Mouse (Mus musculus) forebrain, embryonic 11.5 days (tissue): Measurements from ENCODE around the gene Cd300a. TPM values are rescaled to one million over a fixed set of nuclear protein-coding genes. Genes with fewer than 3 reads are reported as not detected.

Experiments used
- ATAC-seq: fragments of 200-750 bp; cut with Nextera tagmentation; replicated peaks from 2 replicates; pipeline ENCODE4 v1.8.0; 2017; ENCODE audit warnings: moderate TSS enrichment; ENCODE audit not compliant: low FRiP score
- DNase-seq: peaks from one replicate; pipeline ENCODE4 v3.0.0-alpha.2; 2017; ENCODE audit warnings: low spot score
- H3K27ac ChIP-seq: fragments of 300-500 bp; sonication (generic); 2 replicates; pipeline ENCODE4 v1.5.1; 2014; ENCODE audit warnings: low read depth, low read length
- H3K27me3 ChIP-seq: fragments of 300-500 bp; sonication (generic); 2 replicates; pipeline ENCODE4 v1.6.1; 2014; ENCODE audit warnings: mild to moderate bottlenecking, low read length, mixed read lengths; ENCODE audit not compliant: control insufficient read depth, insufficient read depth
- H3K36me3 ChIP-seq: fragments of 300-500 bp; sonication (generic); 2 replicates; pipeline ENCODE4 v1.6.1; 2014; ENCODE audit warnings: mild to moderate bottlenecking, low read length, moderate library complexity, mixed read lengths; ENCODE audit not compliant: control insufficient read depth, insufficient read depth
- H3K4me1 ChIP-seq: fragments of 300-500 bp; sonication (generic); replicated peaks from 2 replicates; pipeline ENCODE4 v1.6.1; 2014; ENCODE audit warnings: low read length, mixed read lengths; ENCODE audit not compliant: control insufficient read depth, insufficient read depth
- H3K4me2 ChIP-seq: fragments of 300-500 bp; sonication (generic); 2 replicates; pipeline ENCODE4 v1.6.1; 2014; ENCODE audit warnings: low read depth, mild to moderate bottlenecking, low read length, moderate library complexity, mixed read lengths; ENCODE audit not compliant: severe bottlenecking
- H3K4me3 ChIP-seq: fragments of 300-500 bp; sonication (generic); 2 replicates; pipeline ENCODE4 v1.5.1; 2014; ENCODE audit warnings: low read depth, low read length
- H3K9ac ChIP-seq: fragments of 300-500 bp; sonication (generic); 2 replicates; pipeline ENCODE4 v1.6.1; 2014; ENCODE audit warnings: low read length
- H3K9me3 ChIP-seq: fragments of 300-500 bp; sonication (generic); 2 replicates; pipeline ENCODE4 v1.6.1; 2016; ENCODE audit warnings: low read length, mixed read lengths; ENCODE audit not compliant: control insufficient read depth
- WGBS: fragments of 180-500 bp; shearing (Covaris S2); extraction: QIAGEN DNeasy Blood & Tissue Kit; methylation state at CpG from one replicate; pipeline ENCODE4 v1.1.7; 2014; 5-methylcytosine and 5-hydroxymethylcytosine counted together
- polyA plus RNA-seq: library from polyadenylated mRNA; unstranded; fragments of >200 nt; fragmentation: Nextera tagmentation; extraction: Ambion mirVana; gene quantifications from 2 replicates; pipeline ENCODE4 v1.2.1, GENCODE M21; 2014

Cd300a gene
- polyA plus RNA-seq, 1 experiment from 2014 or later, result 0.64 TPM

GRCm38 (mm10) chr11:114862687-114863086, 27.2 kb upstream of the Cd300a start:
- ATAC-seq (no peak), DNase-seq (no peak)
- H3K36me3 ChIP-seq, result no peaks in the 10 kb centered on the region
- no peaks in the 10 kb centered on the region for H3K9me3 ChIP-seq
- H3K9ac ChIP-seq, result no peak overlapping the region
- H3K4me1 ChIP-seq, result no peaks in the 10 kb centered on the region
- no peak overlapping the region for H3K4me2 ChIP-seq
- H3K4me3 ChIP-seq, result no peak overlapping the region
- 85% methylated on average over 3 of the region's 3 CpGs for WGBS
- H3K27ac ChIP-seq, result no peak overlapping the region
- H3K27me3 ChIP-seq, result no peaks in the 10 kb centered on the region

DNA sequence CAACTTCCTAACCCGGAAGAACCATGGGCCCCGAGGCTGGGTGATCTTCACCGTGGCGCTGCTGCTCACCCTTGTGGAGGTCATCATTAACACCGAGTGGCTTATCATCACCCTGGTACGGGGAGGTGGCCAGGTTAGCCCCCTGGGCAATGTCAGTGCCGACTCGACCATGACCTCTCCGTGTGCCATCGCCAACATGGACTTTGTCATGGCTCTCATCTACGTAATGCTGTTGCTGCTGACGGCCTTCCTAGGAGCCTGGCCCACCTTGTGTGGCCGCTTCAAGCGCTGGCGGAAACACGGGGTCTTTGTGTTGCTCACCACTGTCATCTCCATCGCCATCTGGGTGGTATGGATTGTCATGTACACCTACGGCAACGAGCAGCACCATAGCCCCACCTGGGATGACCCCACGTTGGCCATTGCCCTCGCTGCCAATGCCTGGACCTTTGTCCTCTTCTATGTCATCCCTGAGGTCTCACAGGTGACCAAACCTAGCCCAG, 25.9 kb upstream of the Cd300a start:
- ATAC-seq (no peak), DNase-seq (no peak)
- H3K9ac ChIP-seq, result no peak overlapping the region
- no peak overlapping the region for H3K4me3 ChIP-seq
- no peaks in the 10 kb centered on the region for H3K4me1 ChIP-seq
- no peak overlapping the region for H3K27ac ChIP-seq
- H3K27me3 ChIP-seq, result no peaks in the 10 kb centered on the region
- no peaks in the 10 kb centered on the region for H3K9me3 ChIP-seq
- no peaks in the 10 kb centered on the region for H3K36me3 ChIP-seq
- 93% methylated on average over 21 of the region's 21 CpGs for WGBS
- no peak overlapping the region for H3K4me2 ChIP-seq

- DNase-seq (no peak), ATAC-seq (no peak)
- Histone ChIP-seq H3K4me2 (no peak overlapping the region), H3K36me3 (no peaks in the 10 kb centered on the region), H3K4me1 (no peaks in the 10 kb centered on the region), H3K4me3 (no peak overlapping the region), H3K27me3 (no peaks in the 10 kb centered on the region), H3K27ac (no peak overlapping the region), H3K9ac (no peak overlapping the region), H3K9me3 (no peaks in the 10 kb centered on the region)
- WGBS, result 90% methylated on average over 5 of the region's 5 CpGs
Measured at GRCm38 (mm10) chr11:114865999-114866398, 23.8 kb upstream of the Cd300a start.

DNA sequence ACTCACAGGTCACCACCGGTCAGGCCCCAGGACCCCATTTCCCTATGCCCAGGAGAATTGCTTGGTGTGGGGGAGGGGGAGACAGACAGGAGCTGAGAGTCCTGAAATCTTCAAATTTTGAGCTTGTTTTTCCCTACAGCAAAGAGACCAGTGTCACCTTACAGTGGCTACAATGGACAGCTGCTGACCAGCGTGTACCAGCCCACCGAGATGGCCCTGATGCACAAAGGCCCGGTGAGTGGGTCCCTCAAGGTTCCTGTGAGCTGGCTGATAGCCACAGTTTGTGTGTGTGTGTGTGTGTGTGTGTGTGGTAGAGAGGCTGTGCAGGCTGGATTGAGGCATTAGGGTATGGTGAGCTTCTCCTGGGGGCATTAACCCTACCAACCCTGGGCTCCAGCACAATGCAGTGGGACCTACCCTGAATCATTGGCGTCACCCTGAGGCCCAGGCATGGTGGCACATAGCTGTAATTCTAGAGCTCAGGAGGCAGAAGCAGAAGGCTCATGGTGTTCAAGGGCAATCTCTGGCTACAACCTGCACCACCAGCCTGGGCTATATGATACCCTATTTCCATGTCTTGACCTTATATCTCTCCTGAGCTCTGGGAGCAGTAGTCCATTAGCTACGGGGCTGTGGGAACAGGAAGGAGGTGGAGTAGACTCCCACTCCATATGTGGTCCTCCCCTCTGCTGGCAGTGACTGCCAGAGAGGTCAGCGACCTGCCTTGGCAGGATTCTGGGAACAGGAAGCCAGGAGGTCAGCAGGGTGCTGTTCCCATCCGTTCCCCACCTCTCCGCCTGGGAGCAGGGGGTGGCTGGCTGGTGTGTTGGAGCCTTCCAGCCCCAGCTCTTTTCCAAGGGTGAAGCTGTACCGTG, 23.1 kb upstream of the Cd300a start:
- Histone ChIP-seq H3K4me3 (no peak overlapping the region), H3K9ac (no peak overlapping the region), H3K27me3 (no peaks in the 10 kb centered on the region), H3K4me1 (no peaks in the 10 kb centered on the region), H3K27ac (no peak overlapping the region), H3K36me3 (no peaks in the 10 kb centered on the region), H3K9me3 (no peaks in the 10 kb centered on the region), H3K4me2 (no peak overlapping the region)
- 67% methylated on average over 10 of the region's 10 CpGs for WGBS
- no peak for DNase-seq
- no peak for ATAC-seq

- no peak overlapping the region for H3K27ac ChIP-seq
- H3K4me1 ChIP-seq, result peaks cover 3% of the 10 kb centered on the region; the same call in 1 of the 2 replicates
- no peaks in the 10 kb centered on the region for H3K9me3 ChIP-seq
- no peak overlapping the region for H3K4me3 ChIP-seq
- H3K27me3 ChIP-seq, result no peaks in the 10 kb centered on the region
- no peaks in the 10 kb centered on the region for H3K36me3 ChIP-seq
- no peak for ATAC-seq
- no peak overlapping the region for H3K9ac ChIP-seq
- 79% methylated on average over 11 of the region's 11 CpGs for WGBS
- DNase-seq, result no peak
- no peak overlapping the region for H3K4me2 ChIP-seq
Measured at GRCm38 (mm10) chr11:114867361-114868235, 22.2 kb upstream of the Cd300a start.

DNA sequence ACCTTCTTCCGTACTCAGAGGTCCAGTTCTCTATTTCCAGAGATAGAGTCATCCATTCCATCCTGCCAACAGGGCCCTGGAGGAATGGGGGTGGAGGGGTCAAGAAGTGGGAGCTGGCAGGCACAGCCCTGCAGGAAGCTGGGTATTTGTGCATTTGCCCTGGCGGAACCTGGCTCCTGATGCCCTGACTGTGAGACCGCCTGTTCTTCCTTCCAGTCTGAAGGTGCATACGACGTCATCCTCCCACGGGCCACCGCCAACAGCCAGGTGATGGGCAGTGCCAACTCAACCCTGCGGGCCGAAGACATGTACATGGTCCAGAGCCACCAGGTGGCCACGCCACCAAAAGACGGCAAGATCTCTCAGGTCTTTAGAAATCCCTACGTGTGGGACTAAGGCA, 21.6 kb upstream of the Cd300a start:
- H3K4me2 ChIP-seq, result no peak overlapping the region
- H3K9me3 ChIP-seq, result no peaks in the 10 kb centered on the region
- no peak overlapping the region for H3K4me3 ChIP-seq
- DNase-seq, result no peak
- H3K36me3 ChIP-seq, result no peaks in the 10 kb centered on the region
- WGBS, result 92% methylated on average over 12 of the region's 12 CpGs
- no peak for ATAC-seq
- no peak overlapping the region for H3K27ac ChIP-seq
- H3K9ac ChIP-seq, result no peak overlapping the region
- H3K27me3 ChIP-seq, result no peaks in the 10 kb centered on the region
- peaks cover 10% of the 10 kb centered on the region for H3K4me1 ChIP-seq

DNA sequence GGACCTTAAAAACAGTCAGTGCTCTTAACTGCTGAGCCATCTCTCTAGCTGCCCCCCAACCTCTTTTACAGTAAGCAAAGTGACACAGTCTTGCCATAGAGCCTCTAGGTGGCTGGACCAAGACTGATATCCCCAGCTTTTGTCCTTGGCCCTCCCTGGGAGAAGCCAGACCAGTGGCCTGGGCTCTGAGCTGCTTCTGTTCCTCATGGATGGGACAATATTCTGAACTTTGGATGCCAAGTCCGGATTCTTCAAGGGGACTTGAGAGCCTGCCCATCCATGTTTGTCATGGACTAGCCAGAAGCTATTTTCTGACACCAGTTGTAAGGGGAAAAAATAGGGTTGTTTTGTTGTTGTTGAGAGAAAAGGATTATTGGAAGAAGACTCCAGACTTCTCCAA, 20.1 kb upstream of the Cd300a start:
- no peak overlapping the region for H3K4me2 ChIP-seq
- H3K9ac ChIP-seq, result no peak overlapping the region
- no peaks in the 10 kb centered on the region for H3K36me3 ChIP-seq
- ATAC-seq (no peak), DNase-seq (no peak)
- no peaks in the 10 kb centered on the region for H3K9me3 ChIP-seq
- no peak overlapping the region for H3K4me3 ChIP-seq
- no peaks in the 10 kb centered on the region for H3K27me3 ChIP-seq
- peaks cover 12% of the 10 kb centered on the region for H3K4me1 ChIP-seq
- 84% methylated on average over 1 of the region's 1 CpGs for WGBS
- H3K27ac ChIP-seq, result no peak overlapping the region

DNA sequence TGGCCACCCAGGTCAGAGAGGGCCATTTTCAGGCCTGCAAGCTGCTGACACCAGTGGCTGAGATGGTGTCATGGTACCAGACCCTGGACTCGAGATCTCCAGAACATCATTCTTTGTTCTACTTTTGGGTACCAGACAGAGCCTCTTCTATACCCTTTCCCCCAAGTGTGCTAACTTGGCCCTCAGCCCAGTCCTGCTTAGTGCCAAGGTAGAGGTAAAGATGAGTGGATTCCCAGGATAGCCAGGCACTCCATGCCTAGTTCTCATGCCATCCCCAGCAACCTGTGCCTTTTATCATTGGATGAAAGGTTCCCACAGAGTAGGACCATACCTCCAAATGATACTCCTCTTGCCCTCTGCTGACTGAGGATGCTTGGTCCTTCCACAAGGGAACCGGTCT, 18.3 kb upstream of the Cd300a start:
- Histone ChIP-seq H3K4me3 (no peak overlapping the region), H3K27me3 (no peaks in the 10 kb centered on the region), H3K9ac (no peak overlapping the region), H3K9me3 (no peaks in the 10 kb centered on the region), H3K36me3 (no peaks in the 10 kb centered on the region), H3K4me1 (peaks cover 14% of the 10 kb centered on the region), H3K27ac (no peak overlapping the region), H3K4me2 (no peak overlapping the region)
- no peak for DNase-seq
- WGBS, result 92% methylated on average over 2 of the region's 2 CpGs
- ATAC-seq, result no peak
